Mouse (Mus musculus) bone marrow macrophage, adult 2 months (primary cell): ENCODE measurements at regions not wholly inside any gene's neighbourhood (a gene's known extent, or its start where the extent isn't known, plus 50 kb on each side); places are given as distances from the start of the nearest gene placed in this dataset.

Experiments
- H3K27ac ChIP-seq: 2 replicates; pipeline ENCODE4 v1.5.1; 2012; ENCODE audit warnings: low read depth, low read length; ENCODE audit not compliant: insufficient read depth
- H3K4me1 ChIP-seq: 2 replicates; pipeline ENCODE4 v1.6.1; 2012; ENCODE audit warnings: low read length; ENCODE audit not compliant: control insufficient read depth, insufficient read depth
- H3K4me3 ChIP-seq: 2 replicates; pipeline ENCODE4 v1.5.1; 2012; ENCODE audit warnings: mild to moderate bottlenecking, low read length, moderate library complexity; ENCODE audit not compliant: insufficient read depth
- CTCF ChIP-seq: IDR thresholded peaks from 2 replicates; pipeline ENCODE4 v1.5.1; 2012; ENCODE audit warnings: low read depth, mild to moderate bottlenecking, low read length, moderate library complexity
- POLR2A ChIP-seq: IDR thresholded peaks from 2 replicates; pipeline ENCODE4 v1.6.1; 2012; ENCODE audit warnings: mild to moderate bottlenecking, low read depth, low read length, borderline replicate concordance

GRCm38 (mm10) chr5:33533185-33533584 is 96.2 kb downstream of the Fam53a start:
- Histone ChIP-seq H3K27ac (no peak overlapping the region), H3K4me1 (no peaks in the 10 kb centered on the region)
- TF ChIP-seq POLR2A (no peak), CTCF (no peak)

GRCm38 (mm10) chr5:33531263-33531662 is 97.5 kb upstream of the Nkx1-1 start:
- Histone ChIP-seq H3K27ac (no peak overlapping the region), H3K4me3 (no peak overlapping the region), H3K4me1 (no peaks in the 10 kb centered on the region)
- TF ChIP-seq CTCF, result no peak
- TF ChIP-seq POLR2A, result no peak

More at GRCm38 (mm10) chr5:33533185-33533584, 96.2 kb downstream of the Fam53a start:
- no peak overlapping the region for H3K4me3 ChIP-seq

- Histone ChIP-seq H3K4me1 (no peaks in the 10 kb centered on the region), H3K4me3 (no peak overlapping the region), H3K27ac (no peak overlapping the region)
- TF ChIP-seq CTCF, result no peak
- TF ChIP-seq POLR2A, result no peak
Observed at GRCm38 (mm10) chr5:33529771-33530170, 96.0 kb upstream of the Nkx1-1 start.

GRCm38 (mm10) chr5:33528971-33529670 is 95.3 kb upstream of the Nkx1-1 start:
- Histone ChIP-seq H3K27ac (no peak overlapping the region), H3K4me3 (no peak overlapping the region), H3K4me1 (no peaks in the 10 kb centered on the region)
- TF ChIP-seq CTCF (no peak), POLR2A (no peak)

GRCm38 (mm10) chr5:33527750-33528149 is 94.0 kb upstream of the Nkx1-1 start:
- no peaks in the 10 kb centered on the region for H3K4me1 ChIP-seq
- TF ChIP-seq CTCF (no peak), POLR2A (no peak)
- no peak overlapping the region for H3K27ac ChIP-seq
- no peak overlapping the region for H3K4me3 ChIP-seq

- TF ChIP-seq POLR2A (no peak), CTCF (no peak)
- Histone ChIP-seq H3K4me1 (no peaks in the 10 kb centered on the region), H3K27ac (no peak overlapping the region), H3K4me3 (no peak overlapping the region)
Observed at GRCm38 (mm10) chr5:33527316-33527715, 93.5 kb upstream of the Nkx1-1 start.

GRCm38 (mm10) chr5:33521951-33522742 is 88.4 kb upstream of the Nkx1-1 start:
- Histone ChIP-seq H3K4me3 (no peak overlapping the region), H3K27ac (no peak overlapping the region), H3K4me1 (no peaks in the 10 kb centered on the region)
- TF ChIP-seq CTCF, result no peak
- no peak for TF ChIP-seq POLR2A

- no peak for TF ChIP-seq POLR2A
- no peak for TF ChIP-seq CTCF
- no peaks in the 10 kb centered on the region for H3K4me1 ChIP-seq
- no peak overlapping the region for H3K4me3 ChIP-seq
- H3K27ac ChIP-seq, result no peak overlapping the region
Observed at GRCm38 (mm10) chr5:33520856-33521255, 87.1 kb upstream of the Nkx1-1 start.

GRCm38 (mm10) chr5:33519394-33519793 is 85.6 kb upstream of the Nkx1-1 start:
- H3K27ac ChIP-seq, result no peak overlapping the region
- H3K4me3 ChIP-seq, result no peak overlapping the region
- TF ChIP-seq CTCF, result no peak
- TF ChIP-seq POLR2A, result no peak
- H3K4me1 ChIP-seq, result no peaks in the 10 kb centered on the region

- Histone ChIP-seq H3K4me1 (no peaks in the 10 kb centered on the region), H3K4me3 (no peak overlapping the region), H3K27ac (no peak overlapping the region)
- TF ChIP-seq CTCF (no peak), POLR2A (no peak)
Observed at GRCm38 (mm10) chr5:33518860-33519259, 85.1 kb upstream of the Nkx1-1 start.

- H3K27ac ChIP-seq, result no peak overlapping the region
- no peak overlapping the region for H3K4me3 ChIP-seq
- no peaks in the 10 kb centered on the region for H3K4me1 ChIP-seq
- TF ChIP-seq POLR2A, result no peak
- TF ChIP-seq CTCF, result no peak
Observed at GRCm38 (mm10) chr5:33517625-33518024, 83.8 kb upstream of the Nkx1-1 start.
